Mouse (Mus musculus) neural tube, embryonic 14.5 days (tissue): Measurements from ENCODE around the gene Urb1. TPM values are rescaled to one million over a fixed set of nuclear protein-coding genes. Genes with fewer than 3 reads are reported as not detected.
"Not testable (repeated sequence)": the region's sequence is repeated elsewhere in the genome, so short reads cannot be mapped to it uniquely, and the experiment has no call there.

Experiments used
- ATAC-seq: fragments of 200-750 bp; cut with Nextera tagmentation; 2 replicates; pipeline ENCODE4 v1.8.0; 2017; ENCODE audit warnings: low read depth, mild to moderate bottlenecking, moderate TSS enrichment, moderate library complexity
- H3K27ac ChIP-seq: fragments of 300-500 bp; sonication (generic); 2 replicates; pipeline ENCODE4 v1.5.1; 2014; ENCODE audit warnings: low read depth, mild to moderate bottlenecking, control low read depth, low read length, moderate library complexity, mixed read lengths
- H3K27me3 ChIP-seq: fragments of 300-500 bp; sonication (generic); 2 replicates; pipeline ENCODE4 v1.6.1; 2014; ENCODE audit warnings: low read length; ENCODE audit not compliant: control insufficient read depth, insufficient read depth
- H3K36me3 ChIP-seq: fragments of 300-500 bp; sonication (generic); 2 replicates; pipeline ENCODE4 v1.6.1; 2014; ENCODE audit warnings: low read length, mixed read lengths; ENCODE audit not compliant: control insufficient read depth, insufficient read depth
- H3K4me1 ChIP-seq: fragments of 300-500 bp; sonication (generic); 2 replicates; pipeline ENCODE4 v1.6.1; 2014; ENCODE audit warnings: low read length; ENCODE audit not compliant: control insufficient read depth, insufficient read depth
- H3K4me2 ChIP-seq: fragments of 300-500 bp; sonication (generic); 2 replicates; pipeline ENCODE4 v1.6.1; 2014; ENCODE audit warnings: mild to moderate bottlenecking, low read depth, low read length, control low read depth
- H3K4me3 ChIP-seq: fragments of 300-500 bp; sonication (generic); 2 replicates; pipeline ENCODE4 v1.5.1; 2014; ENCODE audit warnings: low read depth, low read length, control low read depth, mixed read lengths
- H3K9ac ChIP-seq: fragments of 300-500 bp; sonication (generic); replicated peaks from 2 replicates; pipeline ENCODE4 v1.6.1; 2014; ENCODE audit warnings: low read depth, mild to moderate bottlenecking, control low read depth, low read length, mixed read lengths
- H3K9me3 ChIP-seq: fragments of 300-500 bp; sonication (generic); 2 replicates; pipeline ENCODE4 v1.6.1; 2016; ENCODE audit warnings: low read length; ENCODE audit not compliant: control insufficient read depth
- WGBS: fragments of 180-500 bp; shearing (Covaris S2); extraction: QIAGEN DNeasy Blood & Tissue Kit; methylation state at CpG from one replicate; pipeline ENCODE4 v1.1.7; 2014; 5-methylcytosine and 5-hydroxymethylcytosine counted together
- polyA plus RNA-seq: library from polyadenylated mRNA; unstranded; fragments of >200 nt; fragmentation: Nextera tagmentation; extraction: Ambion mirVana; gene quantifications from 2 replicates; pipeline ENCODE4 v1.2.1, GENCODE M21; 2014

The Urb1 gene
- polyA plus RNA-seq, 1 experiment from 2014 or later: 13.4 TPM

DNA sequence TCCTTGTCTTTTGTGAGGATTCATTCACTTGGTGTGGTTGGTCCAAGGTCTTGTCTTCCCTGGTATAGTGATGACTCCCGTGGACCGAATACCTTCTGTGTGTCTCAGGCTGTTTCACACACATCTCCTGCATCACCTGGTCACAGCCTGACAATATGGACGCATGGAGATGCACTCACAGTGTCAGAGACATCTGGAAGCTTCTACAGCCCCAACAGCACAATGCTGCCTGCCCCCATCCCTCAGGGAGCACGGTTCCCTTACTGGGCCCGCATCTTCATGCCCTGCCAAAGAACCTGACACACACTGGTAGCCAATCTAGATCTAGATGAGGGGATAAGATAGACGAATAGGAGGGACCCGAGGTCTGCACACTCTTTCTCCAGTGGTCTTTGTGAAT is 18.9 kb upstream of the Urb1 start:
- no peak overlapping the region for H3K27ac ChIP-seq
- no peak overlapping the region for H3K4me2 ChIP-seq
- H3K27me3 ChIP-seq: peaks cover 12% of the 10 kb centered on the region
- peaks cover 19% of the 10 kb centered on the region; the same call in 1 of the 2 replicates for H3K4me1 ChIP-seq
- H3K36me3 ChIP-seq: no peaks in the 10 kb centered on the region
- H3K9me3 ChIP-seq: no peaks in the 10 kb centered on the region
- no peak overlapping the region for H3K4me3 ChIP-seq
- no peak overlapping the region for H3K9ac ChIP-seq
- ATAC-seq: no peak
- WGBS: 84% methylated on average over 7 of the region's 7 CpGs

DNA sequence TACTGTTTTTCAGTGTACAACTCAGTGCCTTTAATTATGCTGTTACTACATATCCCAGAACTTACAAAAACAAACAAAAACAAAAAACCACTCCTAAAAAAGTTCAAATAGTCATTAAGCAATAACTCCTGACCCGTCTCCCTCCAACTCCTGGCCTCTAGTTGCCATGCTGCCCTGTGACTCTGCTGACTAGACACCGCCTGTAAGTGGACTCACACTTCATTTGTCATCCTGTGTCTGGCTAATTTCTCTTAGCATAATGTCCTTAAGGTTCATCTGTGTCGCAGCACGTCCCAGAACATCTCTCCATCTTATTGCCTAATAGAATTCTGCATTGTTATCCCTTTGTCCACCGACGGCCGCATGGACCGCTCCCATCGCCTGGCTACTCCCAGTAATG is 17.3 kb upstream of the Urb1 start:
- H3K9me3 ChIP-seq: no peaks in the 10 kb centered on the region
- no peak for ATAC-seq
- 80% methylated on average over 9 of the region's 9 CpGs for whole genome bisulfite sequencing
- no peak overlapping the region for H3K4me2 ChIP-seq
- H3K27me3 ChIP-seq: peaks cover 12% of the 10 kb centered on the region
- no peak overlapping the region for H3K27ac ChIP-seq
- no peak overlapping the region for H3K9ac ChIP-seq
- no peaks in the 10 kb centered on the region for H3K36me3 ChIP-seq
- peaks cover 13% of the 10 kb centered on the region; the same call in 1 of the 2 replicates for H3K4me1 ChIP-seq
- H3K4me3 ChIP-seq: no peak overlapping the region

DNA sequence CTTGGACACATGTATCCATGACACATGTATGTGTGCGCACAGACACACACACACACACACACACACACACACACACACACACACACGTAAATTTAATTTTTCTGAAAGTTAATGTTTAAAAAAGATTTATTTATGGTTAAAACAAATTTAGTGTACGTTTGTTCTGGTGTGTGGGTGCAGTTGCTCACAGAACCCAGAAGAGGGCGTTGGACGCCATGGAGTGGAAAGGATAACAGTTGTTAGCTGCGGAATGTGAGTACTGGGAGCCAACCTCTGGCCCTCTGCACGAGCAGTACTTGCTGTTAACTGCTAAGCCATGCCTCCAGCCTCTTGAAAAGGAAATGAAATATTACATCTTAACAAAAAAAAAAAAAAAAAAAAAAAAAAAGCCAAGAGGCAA is 16.2 kb upstream of the Urb1 start, which contains the start of gene Eva1c:
Gene Eva1c, plus strand, starts transcription at position 263 of the 400 bp plus-strand sequence.
- Histone ChIP-seq H3K9me3 (no peaks in the 10 kb centered on the region), H3K9ac (no peak within 1 kb of the TSS), H3K4me2 (no peak within 1 kb of the TSS), H3K36me3 (no peaks in the 10 kb centered on the region), H3K4me3 (no peak within 1 kb of the TSS), H3K27ac (no peak within 1 kb of the TSS), H3K27me3 (peaks cover 12% of the 10 kb centered on the region), H3K4me1 (peaks cover 13% of the 10 kb centered on the region; the same call in 1 of the 2 replicates)
- ATAC-seq: no peak
- 66% methylated on average over 7 of the region's 7 CpGs for WGBS

- 81% methylated on average over 5 of the region's 5 CpGs for WGBS
- ATAC-seq: no peak
These were observed 15.8 kb upstream of the Urb1 start for GRCm38 (mm10) chr16:90826041-90826440.

GRCm38 (mm10) chr16:90823986-90824385 is 13.8 kb upstream of the Urb1 start:
- not testable (repeated sequence) for H3K4me1 ChIP-seq, H3K27ac ChIP-seq, H3K27me3 ChIP-seq, H3K9ac ChIP-seq, H3K9me3 ChIP-seq, H3K4me2 ChIP-seq, H3K4me3 ChIP-seq, ATAC-seq, H3K36me3 ChIP-seq
- 71% methylated on average over 4 of the region's 4 CpGs for WGBS

More at GRCm38 (mm10) chr16:90826041-90826440, 15.8 kb upstream of the Urb1 start:
- H3K4me3 ChIP-seq: no peak overlapping the region
- no peaks in the 10 kb centered on the region for H3K9me3 ChIP-seq
- H3K27ac ChIP-seq: no peak overlapping the region
- H3K27me3 ChIP-seq: peaks cover 9% of the 10 kb centered on the region; the same call in 1 of the 2 replicates
- no peak overlapping the region for H3K9ac ChIP-seq
- no peaks in the 10 kb centered on the region for H3K36me3 ChIP-seq
- H3K4me2 ChIP-seq: no peak overlapping the region
- peaks cover 10% of the 10 kb centered on the region; the same call in 1 of the 2 replicates for H3K4me1 ChIP-seq

DNA sequence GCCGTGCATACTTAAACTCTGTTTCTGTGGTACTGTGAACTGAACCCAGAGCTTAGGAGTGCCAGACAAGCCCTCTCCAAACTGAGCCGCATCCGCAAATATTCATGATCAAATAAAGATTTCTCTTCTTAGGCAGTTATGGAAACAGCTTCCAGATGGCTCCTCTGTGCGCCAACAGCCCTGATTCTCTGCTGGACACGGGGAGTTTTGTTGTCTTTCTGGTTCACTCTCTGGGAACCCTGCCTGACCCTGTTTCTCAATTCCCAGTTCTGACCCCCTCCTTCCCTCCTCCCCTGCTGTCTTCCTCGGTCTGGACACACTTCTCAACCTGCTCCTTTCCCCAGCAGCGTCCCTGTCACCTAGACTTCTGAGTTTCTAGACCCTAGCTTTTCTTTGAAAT is 12.8 kb upstream of the Urb1 start:
- H3K36me3 ChIP-seq: no peaks in the 10 kb centered on the region
- no peaks in the 10 kb centered on the region for H3K27me3 ChIP-seq
- no peak overlapping the region for H3K27ac ChIP-seq
- no peaks in the 10 kb centered on the region for H3K9me3 ChIP-seq
- H3K4me2 ChIP-seq: no peak overlapping the region
- H3K4me1 ChIP-seq: no peaks in the 10 kb centered on the region
- no peak for ATAC-seq
- H3K4me3 ChIP-seq: no peak overlapping the region
- no peak overlapping the region for H3K9ac ChIP-seq
- 76% methylated on average over 7 of the region's 7 CpGs for WGBS

GRCm38 (mm10) chr16:90822284-90822935 is 12.2 kb upstream of the Urb1 start:
- WGBS: 92% methylated on average over 10 of the region's 10 CpGs
- no peak overlapping the region for H3K4me3 ChIP-seq
- H3K9me3 ChIP-seq: no peaks in the 10 kb centered on the region
- H3K4me2 ChIP-seq: no peak overlapping the region
- ATAC-seq: no peak
- H3K4me1 ChIP-seq: no peaks in the 10 kb centered on the region
- no peaks in the 10 kb centered on the region for H3K36me3 ChIP-seq
- no peaks in the 10 kb centered on the region for H3K27me3 ChIP-seq
- H3K9ac ChIP-seq: no peak overlapping the region
- no peak overlapping the region for H3K27ac ChIP-seq

DNA sequence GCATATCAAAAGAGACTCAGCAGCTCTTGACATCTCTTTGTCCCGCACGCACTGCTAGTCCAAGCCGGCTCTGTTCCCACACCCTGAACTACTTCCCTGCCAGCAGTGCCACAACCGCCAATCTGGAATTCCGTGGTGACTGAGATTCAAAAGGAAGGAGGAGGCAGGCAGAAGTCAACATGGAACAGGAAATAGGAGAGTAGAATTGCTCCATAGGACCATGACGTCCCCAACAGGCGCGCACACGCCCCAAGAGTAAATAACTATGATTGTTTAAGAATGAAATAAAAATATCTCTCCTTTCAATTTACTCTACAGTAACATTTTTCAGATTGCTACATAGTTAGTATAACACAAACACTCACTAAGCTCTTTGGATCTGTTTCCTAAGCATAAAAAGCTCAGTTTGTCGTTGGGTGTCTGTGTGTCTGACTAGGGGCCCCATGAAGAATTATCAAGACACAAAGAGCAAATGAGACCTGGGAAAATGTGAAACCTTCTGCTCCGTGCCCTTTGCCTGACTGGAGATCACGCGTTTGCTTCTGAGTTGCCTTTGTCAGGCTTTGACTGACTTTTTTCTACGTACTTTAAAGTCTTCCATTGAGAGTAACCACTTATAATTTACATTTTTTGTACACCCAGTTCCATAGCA is 11.0 kb upstream of the Urb1 start:
- no peak overlapping the region for H3K9ac ChIP-seq
- ATAC-seq: no peak
- no peaks in the 10 kb centered on the region for H3K27me3 ChIP-seq
- H3K27ac ChIP-seq: no peak overlapping the region
- no peak overlapping the region for H3K4me2 ChIP-seq
- H3K9me3 ChIP-seq: no peaks in the 10 kb centered on the region
- H3K4me3 ChIP-seq: no peak overlapping the region
- no peaks in the 10 kb centered on the region for H3K36me3 ChIP-seq
- WGBS: 84% methylated on average over 14 of the region's 14 CpGs
- H3K4me1 ChIP-seq: no peaks in the 10 kb centered on the region

- ATAC-seq: no peak
- Histone ChIP-seq H3K9me3 (no peaks in the 10 kb centered on the region), H3K4me2 (no peak overlapping the region), H3K36me3 (no peaks in the 10 kb centered on the region), H3K4me1 (no peaks in the 10 kb centered on the region), H3K9ac (no peak overlapping the region), H3K4me3 (no peak overlapping the region), H3K27ac (no peak overlapping the region), H3K27me3 (no peaks in the 10 kb centered on the region)
- WGBS: 83% methylated on average over 6 of the region's 6 CpGs
These were observed 10.1 kb upstream of the Urb1 start for GRCm38 (mm10) chr16:90820326-90820725.
